Mouse (Mus musculus): ENCODE results near the gene Tnip1.

The Tnip1 gene

GRCm38 (mm10) chr11:54932540-54932939, 30.2 kb downstream of the Tnip1 start:
- DNase-seq (ENCODE audit: low read depth, low spot score) = no peak

GRCm38 (mm10) chr11:54931405-54932093, 31.2 kb downstream of the Tnip1 start:
- no peak for DNase-seq (ENCODE audit: low read depth, low spot score)

- no peak for DNase-seq (ENCODE audit: low read depth, low spot score)
Measured at GRCm38 (mm10) chr11:54930318-54930979, 32.3 kb downstream of the Tnip1 start.

- DNase-seq (ENCODE audit: low read depth, low spot score) = no peak
Measured at GRCm38 (mm10) chr11:54929744-54930143, 33.0 kb downstream of the Tnip1 start.

- no peak for DNase-seq (ENCODE audit: low read depth, low spot score)
Measured at GRCm38 (mm10) chr11:54929290-54929689, 33.4 kb downstream of the Tnip1 start.

GRCm38 (mm10) chr11:54928886-54929285, 33.8 kb downstream of the Tnip1 start:
- no peak for DNase-seq (ENCODE audit: low read depth, low spot score)

GRCm38 (mm10) chr11:54928219-54928618, 34.5 kb downstream of the Tnip1 start:
- DNase-seq (ENCODE audit: low read depth, low spot score) = no peak

GRCm38 (mm10) chr11:54927346-54928140, 35.2 kb downstream of the Tnip1 start:
- no peak for DNase-seq (ENCODE audit: low read depth, low spot score)

GRCm38 (mm10) chr11:54924145-54924544, 38.6 kb downstream of the Tnip1 start:
- no peak for DNase-seq (ENCODE audit: low read depth, low spot score)

GRCm38 (mm10) chr11:54922488-54922887, 40.2 kb downstream of the Tnip1 start:
- no peak for DNase-seq (ENCODE audit: low read depth, low spot score)

GRCm38 (mm10) chr11:54921798-54922197, 40.9 kb downstream of the Tnip1 start:
- no peak for DNase-seq (ENCODE audit: low read depth, low spot score)

GRCm38 (mm10) chr11:54920973-54921580, 41.6 kb downstream of the Tnip1 start:
- DNase-seq (ENCODE audit: low read depth, low spot score) = no peak

- DNase-seq (ENCODE audit: low read depth, low spot score) = no peak
Measured at GRCm38 (mm10) chr11:54920127-54920972, 42.4 kb downstream of the Tnip1 start.

- no peak for DNase-seq (ENCODE audit: low read depth, low spot score)
Measured at GRCm38 (mm10) chr11:54918273-54918672, 44.4 kb downstream of the Tnip1 start.

GRCm38 (mm10) chr11:54917461-54917860, 45.3 kb downstream of the Tnip1 start:
- no peak for DNase-seq (ENCODE audit: low read depth, low spot score)

GRCm38 (mm10) chr11:54913841-54914240, 48.9 kb downstream of the Tnip1 start:
- no peak for DNase-seq (ENCODE audit: low read depth, low spot score)

GRCm38 (mm10) chr11:54912503-54913316, 50.0 kb downstream of the Tnip1 start:
- DNase-seq (ENCODE audit: low read depth, low spot score) = no peak

- DNase-seq (ENCODE audit: low read depth, low spot score) = no peak
Measured at GRCm38 (mm10) chr11:54911671-54912502, 50.8 kb downstream of the Tnip1 start.

- no peak for DNase-seq (ENCODE audit: low read depth, low spot score)
Measured at GRCm38 (mm10) chr11:54911201-54911600, 51.5 kb downstream of the Tnip1 start.

Data from telencephalon, adult 2 months (tissue).